Mouse (Mus musculus) CH12.LX (cell line): ENCODE measurements at regions not wholly inside any gene's neighbourhood (a gene's known extent, or its start where the extent isn't known, plus 50 kb on each side); places are given as distances from the start of the nearest gene placed in this dataset.

Experiments
- CHD2 ChIP-seq: IDR thresholded peaks from 2 replicates; pipeline ENCODE4 v1.6.1; 2011; ENCODE audit warnings: low read length, improper control_type of control experiment
- CTCF ChIP-seq, 2 experiments: IDR thresholded peaks in 1 of 2; conservative IDR thresholded peaks in 1 of 2; 2 replicates each; pipeline ENCODE4 v1.5.1; 2011 to 2012; ENCODE audit warnings: low read depth in 2 of 2, low read length in 2 of 2, improper control_type of control experiment in 1 of 2, inconsistent platforms in 1 of 2, mild to moderate bottlenecking in 1 of 2, moderate library complexity in 1 of 2
- EP300 ChIP-seq: IDR thresholded peaks from 2 replicates; pipeline ENCODE4 v1.6.1; 2011; ENCODE audit warnings: low read length, improper control_type of control experiment
- ETS1 ChIP-seq: conservative IDR thresholded peaks from 2 replicates; pipeline ENCODE4 v1.6.1; 2012; ENCODE audit warnings: low read depth, mild to moderate bottlenecking, inconsistent platforms, low read length, improper control_type of control experiment, moderate library complexity
- JUND ChIP-seq: conservative IDR thresholded peaks from 2 replicates; pipeline ENCODE4 v1.6.1; 2011; ENCODE audit warnings: low read depth, low read length, improper control_type of control experiment
- NELFE ChIP-seq: IDR thresholded peaks from 2 replicates; pipeline ENCODE4 v1.6.1; 2011; ENCODE audit warnings: low read depth, low read length, improper control_type of control experiment
- POLR2A ChIP-seq: IDR thresholded peaks from 2 replicates; pipeline ENCODE4 v1.6.1; 2011; ENCODE audit warnings: low read depth, mild to moderate bottlenecking, improper control_type of control experiment, low read length
- POLR2AphosphoS2 ChIP-seq: IDR thresholded peaks from 2 replicates; pipeline ENCODE4 v1.6.1; 2011; ENCODE audit warnings: low read depth, low read length, improper control_type of control experiment
- TBP ChIP-seq: conservative IDR thresholded peaks from 2 replicates; pipeline ENCODE4 v1.6.1; 2011; ENCODE audit warnings: low read depth, low read length, improper control_type of control experiment
- TCF12 ChIP-seq: IDR thresholded peaks from 2 replicates; pipeline ENCODE4 v1.6.1; 2014; ENCODE audit warnings: low read depth, mild to moderate bottlenecking, inconsistent platforms, low read length, improper control_type of control experiment
- ZNF384 ChIP-seq: IDR thresholded peaks from 2 replicates; pipeline ENCODE4 v1.6.1; 2012; ENCODE audit warnings: low read depth, low read length, improper control_type of control experiment, inconsistent platforms

DNA sequence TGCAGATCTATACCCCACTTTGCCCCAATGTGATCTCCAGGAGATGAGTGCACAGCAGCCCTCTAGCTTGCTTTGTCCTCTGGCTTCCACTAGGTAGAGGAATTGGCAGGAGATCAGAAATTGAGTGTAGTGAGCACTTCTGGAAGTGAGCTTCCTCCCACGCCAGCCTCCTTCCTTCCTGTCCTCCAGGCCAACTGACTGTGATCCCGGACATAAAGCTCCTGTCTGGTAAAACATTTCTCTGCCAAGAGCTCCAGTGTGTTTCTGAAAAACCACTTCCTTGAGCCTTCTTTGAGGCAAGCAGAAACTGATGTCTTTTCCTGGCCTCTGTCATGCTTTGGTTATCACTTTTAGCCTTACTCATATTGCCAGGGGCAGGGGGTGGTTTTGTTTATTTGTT lies 197.5 kb downstream of the Mreg start:
- TF ChIP-seq NELFE: no peak
- TF ChIP-seq CTCF (conservative IDR thresholded peaks at IDR 0.05 in 1 of 2, IDR thresholded peaks at IDR 0.05 in 1 of 2; ENCODE audit: low read depth in 2 of 2, low read length in 2 of 2): no peak
- TF ChIP-seq POLR2AphosphoS2: no peak
- no peak for TF ChIP-seq ZNF384
- TF ChIP-seq TCF12: no peak
- TF ChIP-seq JUND: no peak
- no peak for TF ChIP-seq ETS1
- no peak for TF ChIP-seq POLR2A
- no peak for TF ChIP-seq EP300
- TF ChIP-seq CHD2: no peak
- TF ChIP-seq TBP: no peak
